ENCODE assay signal across 9 mouse cellular contexts in the genomic region with DNA sequence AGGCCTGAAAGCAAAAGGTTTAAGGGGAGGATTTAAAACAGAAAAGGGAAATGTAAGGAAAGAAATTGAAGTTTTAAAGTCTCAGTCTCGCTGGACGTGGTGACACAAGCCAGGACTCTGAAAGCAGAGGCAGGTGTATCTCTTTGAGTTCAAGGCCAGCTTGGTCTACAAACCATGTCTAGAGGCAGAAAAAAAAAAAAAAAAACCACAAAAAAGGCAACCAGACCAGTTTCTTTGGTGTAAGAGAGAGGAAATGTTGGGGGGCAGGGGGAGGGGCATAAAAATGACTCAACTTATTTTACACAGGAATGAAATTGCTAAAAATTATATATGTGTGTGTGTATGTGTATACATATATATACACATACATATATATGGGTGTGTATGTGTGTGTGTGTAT. TPM values are rescaled to one million over a fixed set of nuclear protein-coding genes. Genes with fewer than 3 reads are reported as not detected.
DNase-seq lines count a peak whose midpoint lies in the region; ATAC-seq and TF ChIP-seq lines count a peak whose summit lies in the region.
"Had no signal": no experiment of that assay in that cellular context is flagged by ENCODE, and none has a peak within 500 bp of the region (broad histone marks: within the 10 kb centered on the region; RNA-seq: fewer than 3 reads in every experiment).

No protein-coding gene starts in this region.

- TF ChIP-seq POLR2A in bone marrow macrophage, adult 2 months (IDR thresholded peaks at IDR 0.05; ENCODE audit: borderline replicate concordance, low read depth, low read length), result no peak

- no peak for ATAC-seq in liver, embryonic 11.5 days (replicated peaks; ENCODE audit: low FRiP score)
- no peak for ATAC-seq in forebrain, embryonic 14.5 days

- H3K9ac ChIP-seq in liver, embryonic 11.5 days (ENCODE audit: low read depth, low read length), result peak overlapping the region; percentile 25; the same call in 1 of the 2 replicates
- no peak overlapping the region for H3K9ac ChIP-seq in forebrain, embryonic 14.5 days (ENCODE audit: low read length)

- WGBS in liver, embryonic 11.5 days, result 48% methylated on average over 2 of the region's 2 CpGs
- whole genome bisulfite sequencing in forebrain, embryonic 14.5 days, result 46% methylated on average over 2 of the region's 2 CpGs
- WGBS in macrophage (ENCODE audit: missing documents), result 40% methylated on average over 1 of the region's 2 CpGs

- H3K27me3 ChIP-seq in liver, embryonic 11.5 days (replicated peaks; ENCODE audit: control insufficient read depth, insufficient read depth, low read length), result no peaks in the 10 kb centered on the region
- H3K27me3 ChIP-seq in forebrain, embryonic 14.5 days (replicated peaks; ENCODE audit: control insufficient read depth, insufficient read depth, low read length), result no peaks in the 10 kb centered on the region

- DNase-seq in liver, embryonic 11.5 days (ENCODE audit: low spot score), result no peak
- DNase-seq in liver, result no peak
- no peak for DNase-seq in forebrain, embryonic 14.5 days (ENCODE audit: low spot score)
- DNase-seq in cerebellum, postnatal 4 days (ENCODE audit: low spot score in 2 of 2), result no peak
- no peak for DNase-seq in layer of hippocampus, adult 18-20 months (ENCODE audit: low spot score in 2 of 2)
- DNase-seq: adrenal gland, adult 2 months; kidney, postnatal 4 days had no signal

- H3K27ac ChIP-seq in liver, embryonic 11.5 days (ENCODE audit: low read depth, low read length), result no peak overlapping the region
- peak overlapping the region; percentile 88 for H3K27ac ChIP-seq in bone marrow macrophage, adult 2 months (ENCODE audit: insufficient read depth, low read depth, low read length)
- H3K27ac ChIP-seq in forebrain, embryonic 14.5 days (ENCODE audit: low read depth, low read length), result no peak overlapping the region
- peak overlapping the region; percentile 73 for H3K27ac ChIP-seq in macrophage

- H3K4me2 ChIP-seq in liver, embryonic 11.5 days, result peak overlapping the region; percentile 68
- H3K4me2 ChIP-seq in forebrain, embryonic 14.5 days (ENCODE audit: low read length), result peak overlapping the region; percentile 82; the same call in 1 of the 2 replicates

- H3K9me3 ChIP-seq in liver, embryonic 11.5 days (ENCODE audit: control insufficient read depth, low read length), result no peaks in the 10 kb centered on the region
- H3K9me3 ChIP-seq in forebrain, embryonic 14.5 days (replicated peaks; ENCODE audit: control insufficient read depth, low read length), result no peaks in the 10 kb centered on the region

- H3K79me2 ChIP-seq in macrophage (ENCODE audit: inconsistent target), result peaks cover 35% of the 10 kb centered on the region

- no peaks in the 10 kb centered on the region for H3K36me3 ChIP-seq in liver, embryonic 11.5 days (ENCODE audit: control insufficient read depth, insufficient read depth, low read length)
- no peaks in the 10 kb centered on the region for H3K36me3 ChIP-seq in forebrain, embryonic 14.5 days (ENCODE audit: control insufficient read depth, insufficient read depth, low read length)
- no peaks in the 10 kb centered on the region for H3K36me3 ChIP-seq in macrophage (ENCODE audit: inconsistent target)

- peaks cover 6% of the 10 kb centered on the region for H3K4me1 ChIP-seq in liver, embryonic 11.5 days (replicated peaks; ENCODE audit: control insufficient read depth, insufficient read depth, low read length)
- peaks cover 9% of the 10 kb centered on the region for H3K4me1 ChIP-seq in bone marrow macrophage, adult 2 months (ENCODE audit: control insufficient read depth, insufficient read depth, low read length)
- H3K4me1 ChIP-seq in forebrain, embryonic 14.5 days (ENCODE audit: control insufficient read depth, insufficient read depth, low read length), result peaks cover 12% of the 10 kb centered on the region

- peak overlapping the region; percentile 91 for H3K4me3 ChIP-seq in liver, embryonic 11.5 days (ENCODE audit: low read depth, low read length)
- H3K4me3 ChIP-seq in bone marrow macrophage, adult 2 months (ENCODE audit: insufficient read depth, low read length), result peak overlapping the region; percentile 68
- H3K4me3 ChIP-seq in forebrain, embryonic 14.5 days (ENCODE audit: low read depth, low read length), result no peak overlapping the region
- H3K4me3 ChIP-seq in macrophage (ENCODE audit: inconsistent target), result peak overlapping the region; percentile 67

- TF ChIP-seq CTCF in bone marrow macrophage, adult 2 months (IDR thresholded peaks at IDR 0.05; ENCODE audit: low read depth, low read length), result no peak

RNA-seq across cellular contexts. Expression of a gene that starts 1.3 kb away (rescaled TPM):
- 25.0 and 26.3 TPM in 2 replicates for polyA plus RNA-seq in liver, embryonic 11.5 days (2014; fragmentation: Nextera tagmentation; extraction: Ambion mirVana)
- polyA plus RNA-seq in bone marrow macrophage, adult 2 months (2012; ENCODE audit: insufficient read depth, insufficient read length, missing spikeins), result 34.2 and 36.4 TPM in 2 replicates
- polyA plus RNA-seq in forebrain, embryonic 14.5 days (2014; fragmentation: Nextera tagmentation; extraction: Ambion mirVana), result 33.3 and 35.2 TPM in 2 replicates
- 100 to 1,000 TPM in 1 of 26 experiments, 10 to 100 TPM in 25; 47.4 to 123 (median 75.9) TPM for total RNA-seq in macrophage (2018; cell fraction: chromatin; rRNA removed)
- total RNA-seq in macrophage (2018; cell fraction: cytosol; rRNA removed), result 10 to 100 TPM; 25.6 to 39.8 (median 30.5) TPM
- 100 to 1,000 TPM in 2 of 26 experiments, 10 to 100 TPM in 24; 40.8 to 131 (median 70.9) TPM for total RNA-seq in macrophage (2018; cell fraction: nucleus; rRNA removed)
- polyA plus RNA-seq in macrophage (2018), result 15.1 to 41.6 TPM (median 19.7 TPM) in 3 replicates
- total RNA-seq in layer of hippocampus, adult 18-20 months (2021), result 10 to 100 TPM; 46.6 to 53.7 TPM

RNA-seq across cellular contexts. Expression of a gene that starts 42.4 kb away (rescaled TPM):
- 63.0 and 74.0 TPM in 2 replicates for polyA plus RNA-seq in liver, embryonic 11.5 days (2014; fragmentation: Nextera tagmentation; extraction: Ambion mirVana)
- polyA plus RNA-seq in bone marrow macrophage, adult 2 months (2012; ENCODE audit: insufficient read depth, insufficient read length, missing spikeins), result 20.0 and 22.6 TPM in 2 replicates
- polyA plus RNA-seq in forebrain, embryonic 14.5 days (2014; fragmentation: Nextera tagmentation; extraction: Ambion mirVana), result 32.2 and 32.8 TPM in 2 replicates
- 10 to 100 TPM; 22.3 to 90.4 (median 61.6) TPM for total RNA-seq in macrophage (2018; cell fraction: chromatin; rRNA removed)
- total RNA-seq in macrophage (2018; cell fraction: cytosol; rRNA removed), result 10 to 100 TPM; 10.3 to 22.2 (median 17.4) TPM
- 10 to 100 TPM; 20.3 to 70.9 (median 34.3) TPM for total RNA-seq in macrophage (2018; cell fraction: nucleus; rRNA removed)
- polyA plus RNA-seq in macrophage (2018), result 16.6 to 30.2 TPM (median 17.1 TPM) in 3 replicates
- total RNA-seq in layer of hippocampus, adult 18-20 months (2021), result 10 to 100 TPM; 28.1 to 32.0 TPM

Comparison
In these comparisons a context has a peak if more than half of its experiments do, and no peak if none do; other contexts are left out.
1. H3K27ac ChIP-seq: peak in bone marrow macrophage, adult 2 months (single experiment) and macrophage (single experiment); none in liver, embryonic 11.5 days (single experiment) and forebrain, embryonic 14.5 days (single experiment).